Mouse (Mus musculus) hindbrain, embryonic 12.5 days (tissue): ENCODE data around the gene Irs3. TPM values are rescaled to one million over a fixed set of nuclear protein-coding genes. Genes with fewer than 3 reads are reported as not detected.

ENCODE experiments used
- ATAC-seq: fragments of 200-750 bp; cut with Nextera tagmentation; 2 replicates; pipeline ENCODE4 v1.8.0; 2017; ENCODE audit warnings: moderate TSS enrichment; ENCODE audit not compliant: low FRiP score
- H3K27ac ChIP-seq: fragments of 300-500 bp; sonication (generic); 2 replicates; pipeline ENCODE4 v1.5.1; 2016; ENCODE audit warnings: mild to moderate bottlenecking
- H3K27me3 ChIP-seq: fragments of 300-500 bp; sonication (generic); 2 replicates; pipeline ENCODE4 v1.6.1; 2016; ENCODE audit warnings: mild to moderate bottlenecking
- H3K36me3 ChIP-seq: fragments of 300-500 bp; sonication (generic); 2 replicates; pipeline ENCODE4 v1.6.1; 2016; ENCODE audit warnings: mild to moderate bottlenecking
- H3K4me1 ChIP-seq: fragments of 300-500 bp; sonication (generic); 2 replicates; pipeline ENCODE4 v1.6.1; 2016
- H3K4me2 ChIP-seq: fragments of 300-500 bp; sonication (generic); replicated peaks from 2 replicates; pipeline ENCODE4 v1.6.1; 2016; ENCODE audit warnings: mild to moderate bottlenecking
- H3K4me3 ChIP-seq: fragments of 300-500 bp; sonication (generic); 2 replicates; pipeline ENCODE4 v1.5.1; 2016; ENCODE audit warnings: mild to moderate bottlenecking
- H3K9ac ChIP-seq: fragments of 300-500 bp; sonication (generic); 2 replicates; pipeline ENCODE4 v1.6.1; 2016; ENCODE audit warnings: mild to moderate bottlenecking, moderate library complexity
- H3K9me3 ChIP-seq: fragments of 300-500 bp; sonication (generic); replicated peaks from 2 replicates; pipeline ENCODE4 v1.6.1; 2016; ENCODE audit warnings: mild to moderate bottlenecking
- WGBS: fragments of 180-500 bp; shearing (Covaris S2); methylation state at CpG from one replicate; pipeline ENCODE4 v1.1.7; 2016; 5-methylcytosine and 5-hydroxymethylcytosine counted together
- polyA plus RNA-seq: library from polyadenylated mRNA; unstranded; fragments of >200 nt; fragmentation: Nextera tagmentation; extraction: Ambion mirVana; gene quantifications from 2 replicates; pipeline ENCODE4 v1.2.1, GENCODE M21; 2016

Irs3 gene
- polyA plus RNA-seq, 1 experiment from 2014 or later, result 0.10 TPM

- Histone ChIP-seq H3K36me3 (peaks cover 32% of the 10 kb centered on the region), H3K4me2 (no peak overlapping the region), H3K27me3 (peaks cover 4% of the 10 kb centered on the region; the same call in 1 of the 2 replicates), H3K9me3 (no peaks in the 10 kb centered on the region), H3K9ac (no peak overlapping the region), H3K27ac (no peak overlapping the region), H3K4me1 (peaks cover 15% of the 10 kb centered on the region), H3K4me3 (no peak overlapping the region)
- WGBS, result 18% methylated on average over 3 of the region's 3 CpGs
- no peak for ATAC-seq
These were observed 7.0 kb upstream of the Irs3 start for GRCm38 (mm10) chr5:137652474-137652873.

- Histone ChIP-seq H3K4me3 (no peak overlapping the region), H3K27me3 (peaks cover 30% of the 10 kb centered on the region), H3K9ac (no peak overlapping the region), H3K9me3 (no peaks in the 10 kb centered on the region), H3K4me1 (peaks cover 25% of the 10 kb centered on the region), H3K4me2 (peak overlapping the region; percentile 21; the same call in 1 of the 2 replicates), H3K27ac (0 out of 2 replicates have a peak overlapping the region, but pooled peaks have one; percentile 17), H3K36me3 (peaks cover 24% of the 10 kb centered on the region)
- no peak for ATAC-seq
- WGBS, result 15% methylated on average over 18 of the region's 18 CpGs
These were observed 4.4 kb upstream of the Irs3 start for GRCm38 (mm10) chr5:137649669-137650571.

DNA sequence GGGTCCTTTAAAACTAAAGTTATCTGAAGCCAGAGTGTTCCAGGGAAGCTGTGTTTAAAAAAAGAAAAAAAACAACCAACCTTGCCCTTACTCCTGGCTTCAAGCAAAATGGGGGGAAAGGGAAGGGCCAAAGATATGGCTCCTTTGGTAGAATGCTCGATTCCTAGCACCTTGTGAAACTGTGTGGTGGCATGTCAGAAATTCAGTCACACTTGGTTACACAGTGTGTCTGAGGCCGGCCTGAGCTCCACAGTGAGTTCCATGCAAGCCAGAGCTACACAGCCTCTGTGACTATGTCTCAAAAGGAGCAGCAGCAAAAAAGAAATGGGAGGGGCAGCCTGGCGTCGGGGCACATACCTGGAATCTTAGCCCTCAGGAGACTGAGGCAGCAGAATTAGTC is 3.7 kb upstream of the Irs3 start:
- Histone ChIP-seq H3K27ac (0 out of 2 replicates have a peak overlapping the region, but pooled peaks have one; percentile 17), H3K4me1 (peaks cover 26% of the 10 kb centered on the region), H3K4me2 (no peak overlapping the region), H3K9me3 (no peaks in the 10 kb centered on the region), H3K4me3 (no peak overlapping the region), H3K27me3 (peaks cover 36% of the 10 kb centered on the region), H3K36me3 (peaks cover 19% of the 10 kb centered on the region), H3K9ac (no peak overlapping the region)
- 43% methylated on average over 4 of the region's 4 CpGs for WGBS
- no peak for ATAC-seq

- ATAC-seq, result no peak
- Histone ChIP-seq H3K4me3 (no peak overlapping the region), H3K4me1 (peaks cover 26% of the 10 kb centered on the region), H3K27ac (no peak overlapping the region), H3K9me3 (no peaks in the 10 kb centered on the region), H3K36me3 (0 out of 2 replicates have a peak, but pooled peaks cover 9% of the 10 kb centered on the region), H3K9ac (no peak overlapping the region), H3K4me2 (no peak overlapping the region), H3K27me3 (peaks cover 47% of the 10 kb centered on the region)
- WGBS, result 77% methylated on average over 9 of the region's 9 CpGs
These were observed 2.5 kb upstream of the Irs3 start for GRCm38 (mm10) chr5:137647827-137648601.

DNA sequence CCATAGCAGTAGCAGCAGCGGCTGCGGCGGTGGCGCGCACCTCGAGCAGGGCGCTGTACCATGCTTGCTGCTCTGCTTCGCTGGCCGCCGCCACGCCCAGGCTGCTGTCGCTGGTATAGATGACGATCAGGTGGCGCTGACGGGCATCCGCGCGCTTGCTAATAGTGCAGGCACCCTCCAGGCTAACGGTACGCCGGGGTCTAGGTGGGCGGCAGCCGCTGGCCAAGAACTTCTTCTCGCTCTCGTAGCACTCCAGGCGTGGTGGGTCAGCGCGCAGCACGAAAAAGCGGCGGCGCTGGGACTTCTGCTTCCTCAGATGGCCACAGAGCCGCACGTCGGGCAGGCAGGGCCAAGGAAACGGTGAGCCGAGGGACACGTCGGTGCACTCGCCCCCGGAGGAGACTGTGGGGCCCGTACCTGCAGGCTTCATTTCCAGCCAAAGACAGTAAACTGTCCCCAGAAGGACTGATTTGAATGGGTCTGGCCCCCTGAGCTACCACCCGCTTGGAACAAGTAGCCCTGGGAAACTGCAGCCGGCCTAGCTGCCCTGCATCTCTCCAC is 343 bp downstream of the Irs3 start:
- H3K27me3 ChIP-seq, result peaks cover 47% of the 10 kb centered on the region
- peaks cover 25% of the 10 kb centered on the region for H3K4me1 ChIP-seq
- ATAC-seq, result no peak
- H3K9ac ChIP-seq, result no peak overlapping the region
- peak overlapping the region; percentile 28 for H3K4me3 ChIP-seq
- no peak overlapping the region for H3K27ac ChIP-seq
- 3% methylated on average over 44 of the region's 44 CpGs for WGBS
- peaks cover 24% of the 10 kb centered on the region for H3K36me3 ChIP-seq
- peak overlapping the region; percentile 48 for H3K4me2 ChIP-seq
- H3K9me3 ChIP-seq, result no peaks in the 10 kb centered on the region

DNA sequence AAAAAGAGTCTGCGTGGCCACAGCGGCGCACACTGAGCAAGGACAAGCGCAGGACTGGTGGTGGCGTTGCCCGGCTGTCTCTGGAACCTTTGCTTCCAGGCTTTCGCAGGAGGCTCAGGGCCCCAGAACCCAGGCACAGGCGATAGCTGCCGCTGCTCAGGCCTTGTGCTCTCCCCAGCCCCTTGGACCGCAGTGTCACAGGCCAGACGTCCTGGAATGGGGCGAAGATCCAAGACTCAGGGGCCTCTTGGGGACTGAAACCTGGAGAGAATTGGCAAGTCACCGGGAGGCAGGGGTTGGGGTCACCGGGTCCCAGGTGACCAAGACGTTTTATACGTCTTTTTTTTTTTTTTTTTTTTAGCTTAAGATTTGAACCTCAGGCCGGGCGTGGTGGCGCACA is 1.0 kb downstream of the Irs3 start:
- Histone ChIP-seq H3K27ac (no peak overlapping the region), H3K4me3 (no peak overlapping the region), H3K27me3 (peaks cover 47% of the 10 kb centered on the region), H3K4me1 (peaks cover 18% of the 10 kb centered on the region), H3K9me3 (no peaks in the 10 kb centered on the region), H3K4me2 (no peak overlapping the region), H3K9ac (no peak overlapping the region), H3K36me3 (peaks cover 31% of the 10 kb centered on the region)
- WGBS, result 32% methylated on average over 19 of the region's 19 CpGs
- no peak for ATAC-seq

DNA sequence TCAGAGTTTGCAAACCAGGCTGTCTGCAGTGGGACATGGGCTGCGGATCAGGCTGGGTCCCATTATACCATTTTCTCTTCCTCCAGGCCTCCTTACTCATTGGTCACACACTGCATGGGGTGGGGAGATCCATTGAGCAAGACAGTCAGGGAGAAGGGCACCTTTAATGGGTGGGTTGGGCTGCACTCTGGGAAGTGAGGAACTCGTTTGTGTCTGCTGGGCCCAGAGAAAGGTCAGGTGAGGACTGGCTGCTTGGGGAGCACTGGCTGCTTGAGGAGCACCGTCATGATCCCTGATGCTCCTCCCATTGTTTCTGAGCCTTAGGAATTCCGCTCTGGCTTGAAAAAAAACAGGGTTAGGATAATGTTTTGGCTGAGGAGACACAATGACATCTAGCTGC is 2.6 kb downstream of the Irs3 start:
- H3K4me3 ChIP-seq, result no peak overlapping the region
- no peak for ATAC-seq
- peaks cover 11% of the 10 kb centered on the region for H3K4me1 ChIP-seq
- 54% methylated on average over 4 of the region's 4 CpGs for WGBS
- H3K36me3 ChIP-seq, result peaks cover 47% of the 10 kb centered on the region
- no peak overlapping the region for H3K9ac ChIP-seq
- no peak overlapping the region for H3K4me2 ChIP-seq
- H3K9me3 ChIP-seq, result no peaks in the 10 kb centered on the region
- H3K27ac ChIP-seq, result no peak overlapping the region
- H3K27me3 ChIP-seq, result peaks cover 47% of the 10 kb centered on the region

GRCm38 (mm10) chr5:137641054-137641453 is 4.5 kb downstream of the Irs3 start, which contains the start of gene Sap25:
TSS of gene Sap25 (plus strand) at chr5:137641334.
- Histone ChIP-seq H3K27ac (no peak within 1 kb of the TSS), H3K9ac (no peak within 1 kb of the TSS), H3K4me1 (peaks cover 10% of the 10 kb centered on the region), H3K4me3 (no peak within 1 kb of the TSS; the same call in 1 of the 2 replicates), H3K27me3 (peaks cover 29% of the 10 kb centered on the region), H3K9me3 (no peaks in the 10 kb centered on the region), H3K4me2 (no peak within 1 kb of the TSS), H3K36me3 (peaks cover 65% of the 10 kb centered on the region)
- WGBS, result 85% methylated on average over 19 of the region's 19 CpGs
- ATAC-seq, result no peak

DNA sequence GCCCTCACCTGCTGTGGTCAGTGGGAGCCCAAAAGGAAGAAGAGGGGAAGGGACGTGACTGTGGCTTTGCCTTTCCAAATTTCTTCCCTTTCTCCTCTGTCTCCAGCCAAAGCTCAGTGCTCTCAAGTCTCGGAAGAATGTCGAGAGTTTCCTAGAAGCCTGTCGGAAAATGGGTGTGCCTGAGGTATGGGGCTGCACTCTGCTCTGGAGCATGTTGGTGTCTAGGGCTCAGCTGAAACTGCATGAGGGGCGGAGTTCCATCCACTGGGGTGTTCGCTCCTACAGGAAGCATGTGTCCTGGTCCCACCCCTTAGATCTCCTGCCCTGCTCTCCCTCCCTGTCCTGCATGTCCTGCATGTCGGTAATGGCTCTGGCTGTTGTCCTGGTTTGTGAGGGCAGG is 6.0 kb downstream of the Irs3 start:
- H3K4me2 ChIP-seq, result no peak overlapping the region
- no peak for ATAC-seq
- no peak overlapping the region for H3K27ac ChIP-seq
- H3K36me3 ChIP-seq, result peaks cover 76% of the 10 kb centered on the region
- H3K9me3 ChIP-seq, result no peaks in the 10 kb centered on the region
- H3K4me3 ChIP-seq, result no peak overlapping the region
- no peak overlapping the region for H3K9ac ChIP-seq
- peaks cover 13% of the 10 kb centered on the region for H3K27me3 ChIP-seq
- 80% methylated on average over 7 of the region's 7 CpGs for WGBS
- no peaks in the 10 kb centered on the region for H3K4me1 ChIP-seq

DNA sequence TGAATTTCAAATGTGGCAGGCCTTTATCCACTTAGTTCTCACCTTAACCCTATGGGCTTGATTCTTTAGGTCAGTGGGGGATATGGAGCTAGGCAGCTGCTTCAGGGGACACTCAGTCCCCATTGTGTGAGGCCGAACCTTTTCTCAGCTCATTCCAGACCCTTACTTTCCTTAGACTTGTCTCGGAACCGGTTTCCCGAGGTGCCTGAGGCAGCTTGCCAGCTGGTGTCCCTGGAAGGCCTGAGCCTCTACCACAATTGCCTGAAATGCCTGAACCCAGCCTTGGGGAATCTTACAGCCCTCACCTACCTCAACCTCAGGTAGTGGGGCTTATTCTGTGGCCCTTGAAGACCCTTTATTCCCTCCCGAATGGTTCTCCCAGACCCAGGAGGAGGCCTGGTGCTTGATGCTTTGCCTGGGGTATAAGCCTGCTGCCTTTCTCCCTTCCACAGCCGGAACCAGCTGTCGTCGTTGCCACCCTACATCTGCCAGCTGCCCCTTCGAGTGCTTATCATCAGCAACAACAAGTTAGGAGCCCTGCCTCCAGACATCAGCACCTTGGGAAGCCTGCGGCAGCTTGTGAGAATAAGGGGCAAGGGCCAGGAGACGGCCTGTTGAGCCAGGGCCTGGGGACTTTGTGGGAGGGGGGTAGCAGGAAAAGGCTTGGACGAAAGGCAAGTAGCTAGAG is 12.0 kb downstream of the Irs3 start:
- Histone ChIP-seq H3K4me1 (peaks cover 38% of the 10 kb centered on the region), H3K9me3 (no peaks in the 10 kb centered on the region), H3K9ac (0 out of 2 replicates have a peak overlapping the region, but pooled peaks have one; percentile 18), H3K4me2 (no peak overlapping the region), H3K27ac (no peak overlapping the region), H3K27me3 (no peaks in the 10 kb centered on the region), H3K36me3 (peaks cover 46% of the 10 kb centered on the region), H3K4me3 (no peak overlapping the region)
- no peak for ATAC-seq
- 79% methylated on average over 12 of the region's 12 CpGs for WGBS

- H3K27ac ChIP-seq, result peak overlapping the region; percentile 46
- peak overlapping the region; percentile 86 for H3K4me2 ChIP-seq
These were observed 13.9 kb downstream of the Irs3 start for GRCm38 (mm10) chr5:137631591-137631990.

More at GRCm38 (mm10) chr5:137631591-137631990, 13.9 kb downstream of the Irs3 start:
- Histone ChIP-seq H3K9ac (peak overlapping the region; percentile 75; the same call in 1 of the 2 replicates), H3K36me3 (peaks cover 26% of the 10 kb centered on the region), H3K4me3 (no peak overlapping the region), H3K27me3 (no peaks in the 10 kb centered on the region), H3K4me1 (peaks cover 43% of the 10 kb centered on the region), H3K9me3 (no peaks in the 10 kb centered on the region)
- WGBS, result 76% methylated on average over 4 of the region's 4 CpGs
- ATAC-seq, result no peak
